Mouse (Mus musculus) embryo, embryonic 10.5 days (tissue): ENCODE data around the gene Dlat.
"Not testable (repeated sequence)": the region's sequence is repeated elsewhere in the genome, so short reads cannot be mapped to it uniquely, and the experiment has no call there.

ENCODE experiments used
- DNase-seq: peaks from one replicate; pipeline ENCODE4 v3.0.0-alpha.2; 2015; ENCODE audit warnings: low spot score

Gene Dlat

DNA sequence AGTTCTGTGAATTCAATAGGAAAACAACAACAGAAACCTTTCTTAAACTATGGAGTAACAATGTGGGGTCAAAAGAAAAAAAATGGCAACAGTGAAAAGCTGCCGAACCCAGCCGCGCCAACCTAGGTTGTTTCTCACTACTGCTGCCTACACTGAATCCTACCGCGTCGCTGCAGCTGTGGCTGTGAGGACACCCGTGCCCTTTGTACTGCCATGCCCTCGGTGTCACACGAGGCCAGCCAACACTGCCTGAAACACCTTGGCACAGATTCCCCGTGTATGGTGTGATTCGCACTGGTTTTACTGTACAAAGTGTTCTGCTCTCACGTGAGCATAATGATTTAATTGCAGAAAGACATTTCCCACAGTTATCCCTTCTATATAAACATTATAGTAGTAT is 851 bp upstream of the Dlat start:
- DNase-seq = peak; percentile 47

GRCm38 (mm10) chr9:50658941-50659388 is 615 bp downstream of the Dlat start:
- DNase-seq = peak; percentile 47

GRCm38 (mm10) chr9:50658391-50658790 is 1.2 kb downstream of the Dlat start:
- peak; percentile 7 for DNase-seq

DNA sequence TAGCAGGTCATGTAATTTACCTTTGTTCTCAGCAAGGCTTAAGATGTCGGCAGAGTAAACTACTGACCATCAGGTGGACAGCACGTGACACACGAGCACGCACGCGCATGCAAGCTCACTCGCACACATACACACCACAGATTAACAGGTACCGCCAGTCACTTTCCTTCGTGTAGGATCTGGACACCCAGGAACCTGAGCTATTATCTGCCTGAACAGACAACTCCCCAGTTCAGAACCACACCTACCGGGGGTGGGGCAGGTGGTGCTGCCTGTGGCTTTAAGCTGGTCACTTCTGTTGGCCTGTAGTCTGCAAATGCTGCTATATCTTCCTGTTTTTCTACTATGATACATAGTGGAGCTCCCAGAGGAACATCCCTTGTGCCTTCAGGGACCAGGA is 9.1 kb downstream of the Dlat start:
- no peak for DNase-seq

- no peak for DNase-seq
Observed at GRCm38 (mm10) chr9:50646826-50647370, 12.7 kb downstream of the Dlat start.

DNA sequence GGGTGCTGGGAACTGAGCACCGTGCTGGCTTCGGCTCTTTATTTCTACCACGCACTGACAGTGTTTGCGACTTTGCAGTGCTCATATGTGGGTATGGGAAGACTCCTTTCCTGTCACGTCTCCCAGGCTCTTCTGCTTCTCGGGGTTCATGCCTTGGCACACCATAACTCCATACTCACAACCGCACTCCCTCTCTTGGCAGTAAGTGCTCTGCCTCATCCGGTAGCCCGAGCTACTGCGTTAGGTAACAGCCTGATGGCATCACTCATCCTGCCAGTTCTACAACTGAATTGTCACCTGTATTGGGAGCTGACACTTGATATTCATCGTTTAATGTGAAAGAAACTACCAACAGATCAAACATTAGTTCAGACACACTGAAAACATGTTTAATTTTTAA is 25.3 kb downstream of the Dlat start:
- no peak for DNase-seq

DNA sequence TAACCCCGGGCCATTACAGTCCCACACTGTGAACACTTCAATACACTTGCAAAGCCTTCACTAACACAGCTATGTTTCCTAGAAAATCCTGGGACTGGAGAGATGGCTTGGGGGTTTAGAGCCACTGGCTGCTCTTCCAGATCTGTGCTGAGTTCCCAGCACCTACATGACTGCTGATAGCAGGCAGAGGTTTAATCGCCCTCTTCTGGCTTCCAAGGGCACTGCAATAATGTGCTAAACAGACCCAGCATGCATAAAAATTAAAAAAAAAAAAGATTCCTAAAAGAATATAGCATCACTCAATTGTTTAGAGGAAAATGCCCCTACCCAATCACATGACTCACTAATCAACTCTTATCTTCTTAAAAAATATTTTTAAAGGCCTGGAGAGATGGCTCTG is 26.5 kb downstream of the Dlat start:
- DNase-seq = peak; percentile 38

DNA sequence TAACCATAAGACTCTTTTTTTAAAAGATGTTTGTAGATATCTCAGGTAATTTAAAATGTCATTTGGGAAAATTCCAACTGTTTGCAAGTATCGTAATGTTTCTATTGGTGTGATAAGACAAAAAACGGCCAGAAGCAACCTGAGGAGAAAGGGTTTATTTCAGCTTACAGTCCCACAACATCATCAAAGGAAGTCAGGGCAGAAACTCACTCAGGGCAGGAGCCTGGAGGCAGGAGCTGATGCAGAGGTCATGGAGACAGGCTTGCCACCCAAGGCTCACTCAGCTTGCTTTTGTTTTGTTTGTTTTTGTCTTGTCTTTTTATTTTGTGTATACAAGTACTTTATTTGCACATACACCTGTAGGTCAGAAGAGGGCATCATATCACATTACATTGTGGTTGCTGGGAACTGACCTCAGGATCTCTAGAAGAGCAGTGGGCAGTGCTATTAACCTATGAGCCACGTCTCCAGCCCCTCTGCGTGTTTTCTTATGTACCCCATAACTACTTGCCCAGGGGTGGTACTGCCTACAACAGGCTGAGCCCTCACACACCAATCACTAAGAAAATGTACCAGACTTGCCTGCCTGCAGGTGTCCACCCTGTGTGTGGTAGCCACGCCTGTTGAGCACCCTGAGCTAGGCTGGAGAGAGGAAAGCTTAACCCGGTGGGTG is 27.4 kb downstream of the Dlat start:
- DNase-seq = no peak

DNA sequence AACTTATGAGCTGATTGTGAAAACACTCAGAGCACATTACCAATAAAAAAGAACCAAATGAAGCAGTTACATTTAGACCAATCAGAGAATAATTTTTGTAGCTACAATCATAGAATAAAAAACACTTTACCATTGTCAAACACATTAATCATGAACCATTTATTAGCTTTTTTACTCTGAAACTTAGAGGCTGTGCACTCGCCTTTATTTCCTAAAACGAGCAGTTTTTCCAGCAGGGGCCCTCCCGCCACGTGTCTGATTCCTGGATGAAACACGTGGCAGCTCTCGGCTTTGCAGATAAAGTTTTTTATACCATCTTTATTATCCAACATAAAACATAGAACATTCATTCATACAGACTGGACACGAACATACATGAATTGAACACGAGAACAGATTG is 28.7 kb downstream of the Dlat start:
- not testable (repeated sequence) for DNase-seq

DNA sequence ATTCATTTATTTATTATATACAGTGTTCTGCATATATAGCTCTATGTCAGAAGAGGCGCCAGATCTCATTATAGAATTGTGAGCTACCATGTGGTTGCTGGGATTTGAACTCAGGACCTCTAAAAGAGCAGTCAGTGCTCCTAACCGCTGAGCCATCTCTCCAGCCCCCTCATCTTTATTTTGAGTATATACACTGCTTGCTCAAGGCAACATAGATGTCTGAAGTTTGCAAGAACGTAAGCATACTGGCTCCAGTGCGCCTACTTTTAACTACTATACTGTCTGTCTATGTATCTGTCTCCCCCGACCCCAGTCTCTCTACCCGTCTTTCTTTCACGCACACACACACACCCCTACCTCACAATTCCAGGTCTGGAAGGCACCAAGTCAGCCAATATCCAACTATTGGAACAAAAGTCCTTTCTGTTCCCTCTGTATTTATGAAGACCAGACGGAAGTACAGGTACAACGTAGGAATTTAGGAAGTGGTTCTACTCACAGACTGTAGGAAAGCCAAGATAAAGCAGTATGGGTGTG is 41.7 kb downstream of the Dlat start:
- no peak for DNase-seq

DNA sequence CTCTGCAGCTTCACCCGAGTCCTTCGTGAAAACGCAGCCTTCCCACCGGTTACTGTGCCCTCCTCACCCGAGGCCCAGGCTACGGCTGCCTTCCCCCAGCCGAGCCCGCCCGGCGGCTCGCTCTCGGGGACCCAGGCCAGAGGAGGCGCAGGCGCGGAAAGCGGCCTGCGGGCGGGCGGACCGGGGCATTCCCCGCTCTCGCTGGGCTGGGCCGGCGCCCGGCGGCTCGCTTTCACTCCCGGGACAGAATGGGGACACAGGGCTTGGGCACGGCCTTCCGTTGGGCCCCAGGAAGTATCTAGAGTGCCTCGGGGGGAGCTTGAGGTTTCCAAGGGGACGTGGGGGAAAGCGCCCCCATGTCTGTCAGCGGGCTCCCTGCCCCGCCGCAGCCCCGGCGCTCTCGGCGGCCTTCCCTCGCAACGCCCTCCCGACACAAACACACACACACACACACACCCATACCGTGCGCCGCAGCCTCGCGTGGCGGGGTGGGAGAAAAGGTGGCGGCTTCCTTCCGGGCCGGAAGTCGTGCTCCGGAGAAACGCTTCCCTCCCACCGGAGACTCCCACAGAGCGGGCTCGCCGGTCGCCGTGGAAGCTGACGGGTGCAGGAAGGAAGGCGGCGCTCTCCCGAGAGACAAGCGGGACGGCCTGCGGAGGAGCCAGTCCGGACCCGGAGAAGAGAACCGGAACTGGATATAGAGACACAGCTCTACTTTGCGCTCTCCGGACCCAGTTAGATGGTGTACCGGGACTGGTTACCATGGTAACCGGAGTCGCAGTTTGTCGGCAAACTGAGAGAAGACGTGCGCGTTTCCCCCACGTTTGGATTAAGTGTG is 42.6 kb downstream of the Dlat start, which contains the start of the genes Pih1d2 and Nkapd1:
Gene Pih1d2 (plus strand): TSS at position 556 of the 838 bp plus-strand sequence.
Gene Nkapd1 (minus strand): TSS at position 699 of the 838 bp plus-strand sequence.
- peak; percentile 95 for DNase-seq

DNA sequence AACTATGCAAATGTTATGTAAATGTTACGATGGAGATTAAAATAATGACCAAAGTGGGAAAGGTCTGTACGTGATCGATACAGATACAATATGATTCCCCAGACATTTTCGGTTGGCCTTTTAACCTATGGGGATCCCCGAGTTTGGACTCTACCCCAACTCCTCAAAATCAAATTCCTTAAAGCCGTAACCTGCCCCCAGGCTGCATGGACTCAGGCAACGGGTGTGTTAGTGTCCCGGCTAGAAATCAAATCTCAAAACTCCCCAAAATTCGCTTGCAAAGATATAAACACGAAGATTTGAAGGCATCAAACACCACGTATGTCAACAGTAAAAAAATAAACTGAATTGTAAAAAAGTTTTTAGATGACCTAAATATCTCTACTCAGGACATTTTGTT is 43.4 kb downstream of the Dlat start:
- no peak for DNase-seq

DNA sequence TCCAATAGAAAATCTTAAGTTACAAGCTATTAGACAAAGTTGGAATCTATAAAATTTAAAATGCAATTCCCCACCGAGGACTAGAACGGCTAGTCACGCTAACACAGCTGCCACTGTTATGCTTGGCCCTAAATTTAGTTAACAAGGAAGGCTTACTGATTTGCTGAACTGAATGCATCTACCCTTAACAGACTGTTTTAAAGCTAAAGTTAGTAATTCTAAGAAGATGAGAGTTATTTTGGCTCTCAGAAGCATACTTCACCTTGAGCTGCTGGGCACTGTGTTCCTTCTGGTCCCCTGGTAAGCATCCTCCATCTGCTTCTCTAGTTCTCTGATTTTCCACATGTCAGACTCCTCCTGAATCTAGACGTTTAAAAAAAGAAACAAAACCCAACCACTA is 47.5 kb downstream of the Dlat start:
- no peak for DNase-seq

- DNase-seq = no peak
Observed at GRCm38 (mm10) chr9:50604338-50604737, 55.2 kb downstream of the Dlat start.

GRCm38 (mm10) chr9:50603998-50604324 is 55.6 kb downstream of the Dlat start:
- DNase-seq = no peak

DNA sequence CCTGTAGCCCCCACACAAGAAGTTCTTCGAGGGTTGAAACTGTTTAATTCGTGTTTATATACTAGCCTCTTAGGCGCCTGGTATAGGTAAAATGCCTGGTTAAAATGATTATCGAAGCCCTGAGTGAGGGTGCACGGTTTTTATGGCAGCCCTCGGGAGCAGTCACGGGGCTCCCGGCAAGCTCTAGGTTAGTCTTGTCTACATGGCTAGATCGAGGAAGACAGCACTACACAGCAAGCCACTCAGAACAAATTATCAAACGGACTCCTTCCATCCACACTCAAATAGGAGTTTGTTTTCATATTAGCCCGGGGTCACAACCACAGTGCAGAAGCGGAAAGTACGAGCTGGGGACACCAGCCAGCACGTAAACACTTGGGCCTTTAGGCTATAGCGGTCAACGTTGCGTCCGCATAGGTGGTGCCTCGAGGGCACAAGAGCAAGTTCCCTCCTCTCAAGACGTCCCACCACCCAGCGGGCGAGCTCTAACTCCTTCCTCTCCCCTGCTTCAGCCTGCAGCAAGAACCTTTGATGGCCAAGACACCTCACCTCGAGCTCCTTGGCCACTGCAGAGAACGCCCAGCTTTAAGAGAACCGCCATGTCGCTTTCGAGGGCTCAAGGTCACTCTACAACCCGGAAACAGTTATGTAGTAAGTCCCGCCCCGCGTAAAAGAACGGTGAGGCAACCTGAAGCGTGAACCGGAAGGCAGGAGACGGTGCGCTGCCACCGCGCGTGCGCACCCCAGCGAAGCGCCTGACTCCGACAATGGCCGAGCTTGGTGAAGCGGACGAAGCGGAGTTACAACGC is 56.2 kb downstream of the Dlat start, which contains the start of the genes Sdhd and Timm8b:
Gene Sdhd (minus strand): TSS at position 624 of the 809 bp plus-strand sequence.
Gene Timm8b (plus strand): TSS at position 722 of the 809 bp plus-strand sequence.
- DNase-seq = peak; percentile 98

DNA sequence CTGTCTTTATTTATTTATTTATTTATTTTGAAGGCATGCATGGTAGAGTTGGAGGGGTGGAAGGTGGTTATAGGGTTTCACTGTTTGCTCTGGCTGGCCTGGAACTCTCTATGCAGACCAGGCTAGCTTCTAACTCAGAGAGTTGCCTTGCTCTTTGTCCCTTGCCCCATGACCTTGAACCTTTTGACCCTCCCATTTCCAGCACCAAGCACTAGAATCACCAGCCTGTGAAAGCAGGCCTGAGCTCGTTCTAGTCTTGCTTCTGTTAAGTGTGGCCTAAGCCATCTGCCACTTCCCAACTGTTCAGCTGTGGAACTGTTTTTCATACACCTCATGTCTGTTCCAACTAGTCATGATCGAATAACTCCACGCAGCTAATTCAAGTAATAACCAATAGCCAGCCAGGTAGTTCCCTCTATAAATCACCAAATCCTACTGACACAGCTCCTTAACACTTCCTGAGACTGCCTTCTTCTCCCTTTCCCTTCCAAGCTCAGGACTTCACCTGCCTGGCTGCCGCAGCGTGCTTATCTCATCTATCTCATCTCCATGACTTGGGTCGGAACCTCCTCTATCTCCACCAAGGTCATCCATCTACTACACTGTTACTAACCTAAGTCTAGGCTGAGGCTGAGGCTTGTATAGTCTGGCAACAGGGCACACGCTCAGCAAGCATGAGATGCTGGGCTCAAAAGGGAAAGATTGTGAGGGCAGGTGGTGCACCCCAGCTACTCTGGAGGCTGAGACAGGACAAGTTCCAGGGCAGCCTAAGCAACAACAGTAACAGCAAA is 57.3 kb downstream of the Dlat start:
- no peak for DNase-seq

DNA sequence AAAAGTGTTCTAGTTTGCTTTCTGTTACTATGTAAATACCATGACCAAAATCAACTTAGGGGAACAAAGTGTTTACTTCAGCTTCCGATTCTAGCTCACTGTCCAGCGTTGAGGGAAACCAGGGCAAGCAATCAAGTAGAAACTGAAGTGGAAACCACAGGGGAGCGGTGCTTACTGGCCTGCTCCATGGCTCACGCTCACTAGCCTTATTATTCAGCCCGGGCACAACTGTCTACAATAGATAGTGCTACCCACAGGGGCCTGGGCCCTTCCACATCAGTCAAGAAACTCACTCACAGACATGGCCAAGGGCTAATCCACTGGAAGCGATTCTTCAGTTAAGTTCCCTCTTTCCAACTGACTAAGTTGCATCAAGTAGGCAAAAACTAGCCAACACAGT is 58.0 kb downstream of the Dlat start:
- DNase-seq = no peak

- DNase-seq = no peak
Observed at GRCm38 (mm10) chr9:50596973-50597372, 62.6 kb downstream of the Dlat start.

DNA sequence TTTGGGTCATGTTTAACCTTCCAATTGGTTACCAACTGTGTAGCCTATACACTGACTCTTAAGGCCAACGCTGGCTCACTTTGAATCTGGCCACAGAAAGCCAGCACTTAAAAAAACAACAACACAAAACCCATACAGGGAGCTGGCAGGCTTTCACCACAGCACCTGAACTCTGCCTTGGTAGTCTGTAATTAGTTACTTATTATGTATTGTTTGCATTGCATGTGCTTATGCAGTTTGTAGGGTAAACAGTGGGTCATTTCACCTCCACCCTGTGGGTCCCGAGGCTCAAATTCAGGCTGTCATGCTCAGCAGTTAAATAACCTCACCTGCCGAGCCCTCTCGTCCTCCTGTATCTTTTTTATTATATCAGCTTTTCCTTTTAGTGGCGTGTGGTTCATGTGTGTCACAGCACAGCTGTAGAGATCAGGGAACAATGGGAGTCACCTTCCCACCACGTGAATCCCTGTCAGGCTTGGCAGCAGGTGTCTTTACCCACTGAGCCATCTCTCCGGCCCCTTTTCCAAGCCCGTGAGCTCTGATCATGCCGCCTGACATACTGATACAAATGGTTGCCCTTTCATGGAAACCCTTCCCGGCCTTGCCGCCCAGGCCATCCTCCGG is 64.7 kb downstream of the Dlat start:
- DNase-seq = no peak
